Mouse (Mus musculus): ENCODE measurements around the gene Susd1.
A peak's percentile ranks its signal among the peaks of the same experiment; 100 is the strongest.

The Susd1 gene

DNA sequence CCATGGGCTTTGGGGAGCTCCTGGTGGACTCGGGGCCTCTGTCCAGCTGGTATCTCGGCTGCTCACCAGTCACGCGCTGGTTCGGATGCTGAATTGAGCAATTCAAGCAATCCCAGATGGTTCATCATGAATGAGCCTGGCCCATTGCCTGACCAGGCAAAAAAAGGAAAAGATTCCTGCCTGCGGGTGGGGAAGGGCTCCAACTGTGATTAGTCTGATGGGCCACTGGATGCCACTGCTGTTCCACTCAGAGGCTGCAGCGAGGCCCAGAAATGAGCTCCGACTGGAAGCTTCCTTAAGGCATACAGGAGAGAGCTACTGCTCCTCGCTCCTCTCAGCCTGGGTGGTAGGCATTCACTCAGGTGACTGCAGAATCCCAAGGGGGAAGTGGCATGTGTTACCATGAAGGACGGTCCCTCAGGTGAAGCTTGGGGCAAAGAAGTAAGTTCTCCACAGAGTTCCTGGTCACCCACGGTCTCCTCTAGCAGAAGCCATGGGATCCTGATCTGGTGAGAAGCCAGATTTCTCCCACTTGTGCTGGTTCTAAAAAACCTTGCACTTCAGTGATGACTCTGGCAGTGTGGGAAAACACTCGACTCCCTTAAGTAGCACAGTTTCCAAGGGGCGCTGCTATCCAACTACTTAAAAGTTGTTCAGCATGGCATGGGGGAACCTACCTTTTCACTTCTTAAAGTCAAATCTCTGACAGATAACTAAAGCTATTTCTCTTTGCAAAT lies 57.3 kb downstream of the Susd1 start:
- DNase-seq (ENCODE audit: low read depth, low spot score), result peak; percentile 96

DNA sequence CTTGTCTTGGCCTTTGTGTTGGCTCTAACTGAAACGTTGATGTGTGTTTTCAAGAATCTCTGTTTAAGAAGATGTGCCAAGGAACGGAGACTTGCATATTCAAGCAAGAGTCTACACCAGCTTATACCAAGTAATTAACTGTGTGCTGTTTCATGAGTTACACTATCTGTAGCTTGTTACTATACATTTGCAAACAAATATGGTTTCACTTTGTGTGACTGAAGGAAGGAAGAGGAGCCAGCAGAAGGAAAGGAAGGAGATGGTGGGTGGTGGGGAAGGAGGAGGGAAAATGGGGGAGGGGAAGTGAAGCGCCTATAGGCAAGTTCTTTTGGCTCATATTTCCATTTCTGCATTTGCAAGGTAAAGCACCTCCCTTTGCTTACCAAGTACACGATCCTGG lies 58.0 kb downstream of the Susd1 start:
- no peak for DNase-seq (ENCODE audit: low read depth, low spot score)

DNA sequence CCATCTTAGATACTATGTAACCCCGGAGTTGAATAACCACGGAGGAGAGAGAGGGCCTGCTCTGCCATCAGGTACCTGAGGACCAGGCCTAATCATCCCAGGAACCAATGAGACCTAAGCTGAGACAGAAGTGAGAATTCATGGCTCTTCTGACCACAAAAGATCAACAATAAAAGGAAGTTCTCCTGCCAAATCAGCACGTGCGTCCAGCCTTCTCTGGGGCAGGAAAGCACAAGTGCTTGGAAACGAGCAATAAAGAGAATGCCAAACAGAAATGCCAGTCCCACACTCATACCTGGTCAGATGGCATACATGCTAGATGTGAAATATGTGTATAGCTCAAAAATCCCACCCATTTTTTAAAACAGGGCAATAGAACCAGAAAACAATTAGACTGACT lies 58.6 kb downstream of the Susd1 start:
- no peak for DNase-seq (ENCODE audit: low read depth, low spot score)

DNA sequence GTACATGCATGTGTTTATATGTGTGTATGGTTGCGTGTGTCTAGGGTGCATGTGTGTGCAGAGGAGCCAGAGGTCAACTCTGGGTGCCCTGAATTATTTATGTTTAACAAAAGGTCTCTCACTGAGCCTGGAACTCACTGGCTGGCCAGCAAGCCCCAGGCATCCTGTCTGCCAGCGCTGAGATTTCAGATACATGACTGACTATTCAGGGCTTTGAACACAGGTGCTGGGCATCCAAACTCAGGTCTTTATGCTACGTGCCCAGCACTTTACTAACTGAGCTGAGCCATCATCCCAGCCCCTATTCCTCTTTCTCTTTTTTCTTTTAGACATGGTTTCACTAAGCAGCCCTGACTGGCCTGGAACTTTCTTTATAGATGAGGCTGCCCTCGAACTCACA lies 59.8 kb downstream of the Susd1 start:
- no peak for DNase-seq (ENCODE audit: low read depth, low spot score)

DNA sequence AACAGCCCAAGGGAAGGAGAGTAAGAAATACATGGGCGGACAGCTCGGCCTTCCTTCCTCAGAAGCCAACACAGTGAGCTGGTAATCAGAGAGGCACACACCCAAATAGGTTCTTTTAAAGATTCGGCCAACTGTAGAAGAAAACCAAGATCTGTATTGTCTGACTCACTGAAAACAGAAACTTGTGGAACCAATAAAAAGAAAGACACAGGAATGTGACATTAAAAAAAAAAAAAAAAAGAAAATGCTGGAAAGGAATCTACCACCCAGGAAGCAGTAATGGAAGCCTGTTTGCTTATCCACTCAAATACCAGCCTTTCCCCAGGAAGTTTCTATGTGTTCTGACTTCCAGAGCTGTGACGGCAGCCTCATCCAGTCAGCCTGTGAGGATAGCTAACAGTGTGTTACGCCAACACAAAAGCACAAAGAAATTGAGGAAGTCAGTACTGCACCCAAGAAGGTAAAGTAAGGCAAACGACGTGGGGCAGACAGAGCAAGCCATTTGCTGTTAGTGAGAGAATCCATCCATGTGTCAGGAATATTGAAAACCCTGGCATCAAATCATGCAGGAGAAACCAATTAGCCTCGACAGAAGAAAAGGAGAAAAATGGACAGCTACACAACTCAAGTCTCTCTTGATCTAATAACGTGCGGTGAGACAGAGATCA lies 64.0 kb downstream of the Susd1 start:
- DNase-seq (ENCODE audit: low read depth, low spot score), result peak; percentile 49

DNA sequence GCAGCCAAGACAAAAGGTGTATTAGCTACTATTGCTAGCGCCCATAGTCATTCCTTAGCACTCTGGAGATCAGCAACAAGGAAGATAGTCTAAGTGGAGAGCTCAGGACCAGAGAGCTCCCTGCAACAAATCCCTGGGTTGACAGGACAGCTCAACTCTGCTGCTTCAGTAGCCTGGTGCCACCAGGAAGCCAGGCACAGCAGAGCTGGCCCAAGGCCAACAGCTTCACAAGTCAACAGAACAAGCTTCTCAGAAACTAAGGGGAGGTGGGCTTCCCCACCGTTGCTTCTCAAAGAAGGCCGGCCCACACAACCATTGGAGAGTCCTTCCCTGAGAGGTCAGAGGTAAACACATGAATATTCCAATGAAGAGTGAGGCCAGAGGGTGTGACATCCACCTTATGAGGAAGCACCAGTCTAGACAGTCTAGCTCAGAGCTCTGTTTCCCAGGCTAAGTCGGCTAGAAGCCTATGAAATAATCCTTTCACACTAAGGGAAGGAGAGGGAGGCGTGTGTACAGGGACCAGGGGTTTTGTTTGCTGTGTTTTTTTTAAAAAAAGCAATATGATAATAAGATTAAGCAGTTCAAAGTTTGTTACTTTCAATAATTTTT lies 65.8 kb downstream of the Susd1 start:
- no peak for DNase-seq (ENCODE audit: low read depth, low spot score)

DNA sequence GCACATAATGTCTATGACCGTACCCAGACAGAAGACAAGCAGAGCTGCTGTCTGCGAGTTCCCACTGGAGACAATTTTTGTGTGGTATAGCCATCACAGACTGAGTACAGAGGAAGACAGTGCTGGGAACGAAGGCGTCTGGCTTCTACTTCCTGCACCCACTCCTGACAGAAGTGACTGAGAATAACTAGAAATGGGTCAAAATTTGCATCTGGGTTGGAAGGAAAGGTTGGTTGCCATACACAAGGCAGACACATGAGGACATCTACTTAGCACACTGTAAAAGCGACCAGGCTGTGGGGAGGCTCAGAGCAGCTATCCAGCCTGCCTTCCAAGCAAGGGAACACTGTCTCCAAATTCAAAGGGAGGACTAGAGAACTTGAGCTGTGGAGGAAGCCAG lies 66.5 kb downstream of the Susd1 start:
- no peak for DNase-seq (ENCODE audit: low read depth, low spot score)

DNA sequence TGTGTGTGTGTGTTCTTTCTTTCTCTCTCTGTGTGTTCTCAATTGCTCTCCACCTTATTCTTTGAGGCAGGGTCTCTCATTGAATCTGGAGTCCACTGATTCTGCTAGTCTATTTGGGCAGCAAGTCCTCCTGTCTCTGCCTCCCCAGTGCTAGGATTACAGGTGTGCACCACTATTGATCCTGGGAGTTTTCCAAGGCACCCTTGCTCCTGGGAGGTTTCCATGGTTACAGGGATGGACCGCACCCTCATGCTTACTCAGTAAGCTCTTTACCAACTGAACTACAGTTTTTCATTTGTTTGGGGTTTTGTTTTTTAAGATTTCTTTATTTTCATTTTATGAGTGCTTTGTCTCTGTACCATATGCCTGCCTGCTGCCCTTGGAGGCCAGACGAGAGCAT lies 68.5 kb downstream of the Susd1 start:
- DNase-seq (ENCODE audit: low read depth, low spot score), result no peak

DNA sequence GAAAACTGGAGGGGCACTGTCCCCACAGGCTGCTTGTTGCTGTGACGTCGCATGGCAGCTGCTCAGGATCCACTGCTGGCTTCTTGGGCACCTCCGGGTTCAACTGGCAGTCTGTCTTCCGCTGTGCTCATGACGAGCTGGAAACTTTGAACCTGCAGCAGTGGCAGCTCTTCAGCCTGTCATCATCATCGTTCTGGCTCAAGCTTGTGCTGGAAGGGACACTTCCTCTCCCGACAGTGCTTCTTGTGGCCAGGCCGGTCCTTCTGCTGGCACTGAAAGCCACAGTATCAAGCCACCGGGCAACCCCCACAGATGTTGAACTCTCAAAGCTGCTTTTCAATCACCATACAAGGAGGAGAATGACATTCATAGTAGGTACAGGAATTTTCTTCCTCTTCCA lies 70.3 kb downstream of the Susd1 start:
- DNase-seq (ENCODE audit: low read depth, low spot score), result no peak

DNA sequence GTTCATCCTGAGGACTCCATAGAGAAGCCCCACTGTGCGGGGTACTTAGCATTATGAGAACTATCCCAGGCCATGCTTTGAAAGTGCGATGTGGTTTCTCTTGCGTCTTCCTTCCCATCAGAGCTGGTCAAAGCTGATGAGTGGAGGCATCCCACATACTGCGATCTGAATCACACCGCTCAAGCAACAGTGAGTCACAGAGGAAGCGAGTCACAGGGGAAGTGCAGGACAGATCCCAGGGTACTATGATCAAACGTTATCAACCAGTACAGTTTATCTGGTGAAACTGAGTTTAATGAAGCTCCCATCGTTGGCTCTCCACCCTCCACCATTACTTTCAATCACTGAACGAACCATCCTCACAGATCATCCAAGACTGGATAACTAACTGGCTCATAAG lies 72.2 kb downstream of the Susd1 start:
- DNase-seq (ENCODE audit: low read depth, low spot score), result peak; percentile 58

DNA sequence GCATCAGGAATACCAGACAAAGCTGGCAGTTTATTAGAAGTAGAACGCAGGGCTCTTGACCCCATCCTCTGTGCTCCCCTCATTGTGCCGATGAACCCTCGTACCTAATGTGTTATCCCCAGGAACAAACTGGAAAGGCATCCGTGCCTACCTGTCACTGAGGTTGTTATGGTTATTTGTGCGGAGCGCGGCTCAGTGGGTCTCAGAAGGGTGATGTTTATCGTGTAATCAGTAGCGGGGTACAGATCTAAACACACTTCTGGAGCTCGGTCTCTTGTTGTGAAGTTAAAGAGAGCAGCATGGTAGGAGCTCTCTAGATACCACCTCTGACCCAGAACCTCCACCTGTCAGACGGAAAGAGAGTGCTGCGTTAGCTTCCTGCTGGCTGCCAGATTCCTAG lies 72.9 kb downstream of the Susd1 start:
- no peak for DNase-seq (ENCODE audit: low read depth, low spot score)

DNA sequence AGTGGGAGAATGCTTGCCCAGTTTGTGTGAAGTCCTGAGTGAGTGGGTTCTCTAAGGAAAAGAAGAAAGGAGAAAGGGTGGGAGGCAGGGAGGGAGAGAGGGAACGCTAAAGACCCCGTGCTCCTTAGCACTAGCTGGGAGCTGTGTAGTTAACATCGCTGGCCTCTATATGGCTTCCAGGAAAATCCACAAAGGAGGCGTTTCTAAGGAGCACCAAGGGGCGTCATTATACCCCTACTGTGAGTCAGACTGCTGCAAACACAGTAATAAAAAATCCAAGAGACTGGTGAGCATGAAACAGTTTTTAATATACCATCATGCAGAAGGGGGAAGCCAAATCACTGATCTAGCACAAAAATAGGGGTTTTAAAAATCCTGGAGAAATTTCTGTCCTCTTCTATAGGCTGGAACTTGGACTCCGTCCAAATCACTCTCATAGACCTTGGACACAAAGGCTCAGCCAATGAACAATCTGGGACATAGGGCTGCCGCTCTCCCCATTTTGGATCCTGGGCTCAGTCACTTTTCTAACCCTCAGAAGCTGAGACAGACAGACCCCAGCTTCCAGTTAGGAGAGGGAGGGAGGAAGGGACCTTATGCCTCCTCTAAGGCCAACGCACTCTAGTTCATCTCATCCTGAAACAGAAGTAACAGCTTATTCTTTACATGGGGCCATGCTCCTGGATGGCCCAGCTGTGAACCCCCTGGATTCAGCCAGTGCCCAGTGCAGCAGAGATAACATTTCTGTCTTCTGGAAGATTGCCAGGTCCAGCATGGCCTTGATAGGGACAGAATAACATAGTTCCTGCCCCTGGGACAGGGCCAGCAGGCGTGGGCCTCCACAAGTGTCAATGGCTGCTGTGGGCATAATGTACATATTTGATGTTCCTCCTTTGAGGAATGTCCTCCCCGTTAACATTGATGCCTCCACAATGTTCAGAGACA lies 73.9 kb downstream of the Susd1 start:
- no peak for DNase-seq (ENCODE audit: low read depth, low spot score)

DNA sequence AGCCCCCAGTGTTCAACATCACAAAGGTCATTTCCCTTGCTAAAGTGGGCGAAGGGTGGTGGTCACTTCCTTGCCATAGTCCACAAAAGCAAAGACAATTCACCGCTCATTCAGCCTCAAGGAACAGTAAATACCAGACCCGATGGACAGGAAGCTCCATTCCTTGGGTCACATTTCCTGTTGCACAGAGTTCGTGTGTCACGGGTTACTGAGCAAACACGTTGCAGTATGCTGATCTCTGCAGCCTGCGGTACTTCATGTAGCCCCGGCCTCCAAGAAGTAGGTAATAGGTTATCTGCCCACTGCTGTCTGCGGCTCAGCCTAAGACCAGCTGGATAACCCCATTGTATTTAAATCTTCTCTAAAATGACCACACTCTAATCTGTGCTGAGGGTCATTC lies 75.4 kb downstream of the Susd1 start:
- DNase-seq (ENCODE audit: low read depth, low spot score), result no peak

DNA sequence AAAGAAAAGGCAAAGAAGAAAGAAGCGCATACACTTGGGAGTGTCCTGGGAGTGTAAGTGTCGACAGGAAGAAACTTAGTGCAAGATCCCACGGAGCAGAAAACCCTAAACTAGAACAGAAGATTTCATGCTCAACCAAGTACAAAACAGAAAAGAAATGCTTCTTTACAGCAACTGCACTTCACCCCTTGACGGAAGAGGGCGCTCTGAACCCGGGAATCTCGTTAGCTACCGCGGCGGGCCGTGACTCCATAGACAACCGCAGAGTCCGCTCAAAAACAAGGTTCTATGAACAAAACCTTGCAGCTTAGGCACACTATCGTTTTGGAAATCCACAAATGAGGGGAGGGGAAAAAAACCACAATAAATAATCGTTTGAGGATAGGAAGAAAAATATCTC lies 77.7 kb downstream of the Susd1 start:
- peak; percentile 72 for DNase-seq (ENCODE audit: low read depth, low spot score)

DNA sequence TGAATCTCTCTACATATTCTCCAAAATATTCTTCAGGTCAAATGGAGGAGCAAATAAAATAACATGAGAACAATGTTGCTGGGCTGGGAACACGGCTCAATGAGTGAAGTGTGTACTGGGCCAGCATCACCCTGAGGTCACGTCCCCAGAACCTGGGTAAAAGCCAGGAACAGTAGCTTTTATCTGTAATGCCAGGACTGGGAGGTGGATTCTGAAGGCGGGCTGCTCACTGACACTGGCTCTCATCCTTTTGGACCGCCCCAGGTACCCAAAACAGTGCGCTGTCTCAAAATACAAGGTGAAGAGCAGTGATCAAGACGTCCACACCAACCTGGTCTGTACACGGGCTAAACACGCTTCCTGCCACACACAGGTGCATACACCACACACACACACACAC lies 78.5 kb downstream of the Susd1 start:
- no peak for DNase-seq (ENCODE audit: low read depth, low spot score)

DNA sequence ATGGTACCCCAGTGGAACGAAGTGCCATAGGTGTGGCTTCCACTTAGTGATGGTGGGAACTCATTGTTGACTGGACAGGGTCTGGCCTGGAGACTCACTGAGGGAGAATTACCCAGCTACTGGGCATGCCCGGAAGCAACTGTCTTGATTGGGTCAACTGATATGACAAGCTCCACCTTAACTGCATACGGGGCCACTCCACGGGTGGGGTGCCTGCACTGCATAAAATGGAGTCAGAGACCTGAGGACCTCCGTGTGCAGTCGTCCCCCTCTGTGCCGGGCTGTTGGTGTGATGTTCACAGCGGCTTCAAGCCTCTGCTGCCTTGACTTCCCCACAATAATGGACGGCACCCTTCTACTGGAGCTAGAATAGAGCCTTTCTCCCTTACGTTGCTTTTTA lies 79.5 kb downstream of the Susd1 start:
- no peak for DNase-seq (ENCODE audit: low read depth, low spot score)

DNA sequence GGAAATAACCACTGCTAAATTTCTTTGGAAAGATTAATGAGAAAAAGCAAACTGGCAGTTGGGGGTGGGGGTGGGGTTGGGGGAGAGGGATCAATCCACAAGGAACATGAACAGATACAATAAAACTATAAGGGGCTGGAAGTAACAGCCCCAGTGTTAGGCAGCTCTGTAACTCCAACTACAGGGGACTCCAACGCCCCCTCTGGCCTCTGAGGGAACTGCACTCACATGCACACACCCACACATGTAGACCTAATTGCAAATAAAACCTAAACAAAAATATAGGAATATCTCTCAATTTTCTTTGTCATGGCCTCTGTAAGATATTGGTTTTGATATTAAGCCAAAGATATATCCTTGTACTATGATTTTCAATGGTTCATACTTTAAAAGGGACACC lies 83.0 kb downstream of the Susd1 start:
- no peak for DNase-seq (ENCODE audit: low read depth, low spot score)

DNA sequence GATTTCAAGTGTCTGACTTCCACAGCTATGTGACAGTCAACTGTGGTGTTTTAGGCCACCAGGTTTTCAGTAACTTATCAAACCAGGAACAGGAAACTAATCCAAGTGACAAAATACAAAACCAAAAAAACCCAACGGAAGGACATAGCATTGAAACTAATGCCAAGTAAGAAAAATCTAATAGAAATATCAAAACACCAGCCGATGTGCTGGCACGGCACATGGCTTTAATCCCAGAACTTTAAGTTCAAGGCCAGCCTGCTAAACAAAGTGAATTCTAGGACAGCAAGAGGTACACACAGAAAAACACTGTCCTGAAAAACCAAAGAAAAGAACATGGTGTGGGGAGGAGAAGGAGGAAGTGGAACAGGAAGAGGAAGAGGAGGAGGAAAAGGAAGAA lies 83.8 kb downstream of the Susd1 start:
- DNase-seq (ENCODE audit: low read depth, low spot score), result no peak

DNA sequence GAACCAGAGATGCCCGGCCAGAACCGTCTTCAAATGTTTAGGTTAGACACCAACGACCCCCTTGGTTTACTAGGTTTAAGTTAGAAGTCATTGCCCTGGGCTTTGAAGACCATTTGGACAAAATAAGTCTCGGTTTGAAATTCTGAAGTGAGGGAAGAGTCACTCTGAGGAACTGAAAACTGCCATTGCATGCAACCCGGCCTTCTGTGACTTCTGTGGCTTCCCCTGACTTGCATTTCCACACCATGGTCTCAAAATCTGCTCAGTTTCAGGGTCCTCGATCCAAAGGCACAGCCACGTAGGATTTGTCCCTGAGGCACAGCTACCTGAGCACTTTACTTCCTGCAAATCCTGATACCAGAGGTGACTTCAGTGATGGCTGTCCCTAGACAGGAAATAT lies 86.5 kb downstream of the Susd1 start:
- no peak for DNase-seq (ENCODE audit: low read depth, low spot score)

DNA sequence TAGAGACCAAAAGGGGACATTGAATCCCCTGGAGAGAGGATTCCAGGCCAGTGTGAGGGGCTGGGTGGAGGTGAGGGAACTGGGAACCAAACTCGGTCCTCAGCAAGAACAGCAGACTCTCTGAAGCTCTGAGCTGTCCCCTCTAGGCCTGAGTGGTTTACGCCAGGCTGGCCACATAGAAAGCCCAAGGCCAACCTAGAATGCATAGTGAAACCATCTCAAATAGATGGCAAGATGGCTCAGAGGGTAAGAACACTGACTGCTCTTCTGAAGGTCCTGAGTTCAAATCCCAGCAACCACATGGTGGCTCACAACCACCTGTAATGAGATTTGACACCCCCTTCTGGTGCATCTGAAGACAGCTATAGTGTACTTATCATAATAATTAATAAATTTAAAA lies 88.1 kb downstream of the Susd1 start:
- DNase-seq (ENCODE audit: low read depth, low spot score), result no peak

DNA sequence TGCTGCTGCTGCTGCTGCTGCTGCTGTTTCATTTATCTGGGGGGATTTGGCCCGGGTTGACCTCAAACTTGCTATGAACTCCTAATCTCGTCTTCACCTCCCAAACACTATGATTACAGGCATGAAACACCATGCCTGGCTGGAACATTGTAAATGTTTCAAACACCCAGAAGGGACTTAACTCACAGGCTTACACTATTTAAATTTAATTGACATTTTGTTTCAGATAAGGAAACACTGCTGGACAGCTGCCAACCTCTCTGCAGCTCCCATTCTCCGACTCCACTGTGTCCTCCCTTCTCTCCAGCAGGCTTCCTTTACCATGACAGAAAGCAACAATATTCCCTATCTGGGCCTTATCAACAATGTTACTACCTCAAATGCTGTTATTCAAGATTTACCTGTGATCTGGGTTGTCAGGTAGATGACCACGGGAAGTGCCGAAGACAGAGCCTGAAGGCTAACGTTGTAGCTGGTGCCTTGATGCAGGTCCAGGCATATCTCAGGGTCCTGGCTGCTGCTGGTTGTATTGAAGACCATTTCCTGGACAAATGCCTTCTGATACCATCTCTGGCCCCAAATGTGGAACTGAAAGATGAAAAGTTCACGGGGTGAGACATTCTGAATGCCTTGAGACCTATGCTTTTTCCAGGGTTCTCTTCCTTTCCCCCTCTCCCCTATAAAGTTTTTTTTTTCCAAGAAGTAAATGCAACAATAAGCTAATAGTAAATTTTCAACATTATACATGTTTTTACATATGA lies 88.8 kb downstream of the Susd1 start:
- no peak for DNase-seq (ENCODE audit: low read depth, low spot score)

Data from 3T3-L1 (cell line).